ENCODE assay signal across 8 mouse cellular contexts in the genomic region with DNA sequence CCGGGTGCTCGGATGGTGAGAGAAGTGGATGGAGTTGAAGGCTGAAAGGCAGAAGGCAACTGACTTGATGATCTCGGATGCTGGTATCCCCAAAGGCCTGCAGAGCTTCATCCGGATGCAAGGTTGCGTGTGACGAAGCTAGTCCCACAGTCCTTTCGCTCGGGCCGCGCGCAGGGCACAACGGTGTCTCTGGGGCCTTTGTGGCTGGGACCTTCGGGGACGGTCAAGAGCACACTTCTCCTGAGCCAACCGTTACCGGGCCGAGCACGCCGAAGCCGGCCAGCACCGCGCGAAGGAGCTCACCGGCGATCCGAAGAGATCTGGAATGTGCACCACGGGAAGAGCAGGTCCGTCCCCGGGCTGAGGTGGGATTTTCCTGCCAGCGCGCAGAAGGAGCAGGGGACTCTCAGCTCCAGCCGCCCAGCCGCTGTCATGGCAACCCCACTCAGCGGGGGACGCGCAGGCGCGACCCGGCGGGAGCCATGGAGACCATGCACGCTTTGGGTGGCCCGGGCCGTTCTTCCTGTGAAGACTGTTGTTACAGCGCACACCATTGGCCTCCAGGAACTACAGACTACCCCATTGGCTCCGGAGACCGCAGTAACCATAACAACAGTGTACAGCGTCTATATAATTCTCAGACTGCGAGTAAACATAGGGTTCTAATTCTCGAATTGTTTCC. TPM values are rescaled to one million over a fixed set of nuclear protein-coding genes. Genes with fewer than 3 reads are reported as not detected.
A peak's percentile ranks its signal among the peaks of the same experiment; 100 is the strongest.
DNase-seq lines count a peak whose midpoint lies in the region; ATAC-seq and TF ChIP-seq lines count a peak whose summit lies in the region.

A gene (minus strand): TSS at position 450 of the 682 bp plus-strand sequence.

- peak; percentile 100 for ATAC-seq in hindbrain, postnatal 0 days

- H3K27ac ChIP-seq in hindbrain, postnatal 0 days = peak within 1 kb of the TSS; percentile 78

- H3K4me3 ChIP-seq in hindbrain, postnatal 0 days (ENCODE audit: low read length) = peak within 1 kb of the TSS; percentile 51

- WGBS in hindbrain, postnatal 0 days = under 1% methylated on average over 49 of the region's 49 CpGs

- no peak for TF ChIP-seq CTCF in hindbrain, postnatal 0 days (IDR thresholded peaks at IDR 0.05; ENCODE audit: low read depth)

- H3K9ac ChIP-seq in hindbrain, postnatal 0 days (replicated peaks; ENCODE audit: low read length) = peak within 1 kb of the TSS; percentile 59

- H3K4me1 ChIP-seq in hindbrain, postnatal 0 days (ENCODE audit: insufficient read depth, low read length) = no peaks in the 10 kb centered on the region; the same call in 1 of the 2 replicates

- peak within 1 kb of the TSS; percentile 81 for H3K4me2 ChIP-seq in hindbrain, postnatal 0 days (ENCODE audit: low read depth, low read length)

- DNase-seq in ZHBTc4 (ENCODE audit: low read depth, low spot score) = peak; percentile 98
- DNase-seq in cerebellum, postnatal 4 days (ENCODE audit: low spot score in 2 of 2) = peak; percentile 91 to 96
- DNase-seq in gastrocnemius, adult 8-10 months (ENCODE audit: low spot score in 2 of 2) = peak; percentile 24 to 43
- peak; percentile 97 for DNase-seq in hindbrain, postnatal 0 days (ENCODE audit: low spot score)
- peak; percentile 91 to 95 for DNase-seq in left cerebral cortex, adult 18-20 months (ENCODE audit: low spot score in 2 of 2)
- peak; percentile 90 for DNase-seq in lung, postnatal 36 days
- DNase-seq in retina, adult 2 months (ENCODE audit: low read depth, low spot score) = peak; percentile 43
- DNase-seq in thymus, postnatal 25 days = peak; percentile 89

- H3K27me3 ChIP-seq in hindbrain, postnatal 0 days (ENCODE audit: insufficient read depth, low read length) = no peaks in the 10 kb centered on the region

- H3K36me3 ChIP-seq in hindbrain, postnatal 0 days (ENCODE audit: insufficient read depth, low read length) = no peaks in the 10 kb centered on the region

- no peaks in the 10 kb centered on the region for H3K9me3 ChIP-seq in hindbrain, postnatal 0 days (ENCODE audit: low read length)

RNA-seq across cellular contexts. Expression of the gene that starts here (rescaled TPM):
- under 1 TPM in 1 of 4 experiments, not detected in 3; 0.29 TPM for total RNA-seq in gastrocnemius, adult 8-10 months (2022)
- total RNA-seq in hindbrain, postnatal 0 days (2014; rRNA removed) = 10.0 and 13.4 TPM in 2 replicates
- 23.1 and 24.3 TPM in 2 replicates for polyA plus RNA-seq in hindbrain, postnatal 0 days (2015; fragmentation: Nextera tagmentation; extraction: Ambion mirVana)
- 10 to 100 TPM; 18.3 to 18.5 TPM for total RNA-seq in left cerebral cortex, adult 18-20 months (2021)

Comparison
In these comparisons a context has a peak if more than half of its experiments do, and no peak if none do; other contexts are left out.
1. Peak in every context shown above with its lines: DNase-seq, ATAC-seq, H3K4me3 ChIP-seq and H3K27ac ChIP-seq.
2. Peak in DNase-seq in gastrocnemius, adult 8-10 months; RNA of the gene not detected or under 1 TPM.
3. DNase-seq: peak in every context shown above with its lines; median percentile 98 in ZHBTc4; 97 in hindbrain, postnatal 0 days; 94 in cerebellum, postnatal 4 days; 93 in left cerebral cortex, adult 18-20 months; 90 in lung, postnatal 36 days; 89 in thymus, postnatal 25 days; 43 in retina, adult 2 months; 34 in gastrocnemius, adult 8-10 months.